Mouse (Mus musculus) gastrocnemius, adult 2 months (tissue): ENCODE results near the gene F5. TPM values are rescaled to one million over a fixed set of nuclear protein-coding genes. Genes with fewer than 3 reads are reported as not detected.
"Not testable (repeated sequence)": the region's sequence is repeated elsewhere in the genome, so short reads cannot be mapped to it uniquely, and the experiment has no call there.

Experiments used
- DNase-seq: peaks from one replicate; pipeline ENCODE4 v3.0.0; 2022
- H3K27ac ChIP-seq: fragments of 200-600 bp; 2 replicates; pipeline ENCODE4 v1.8.1; 2022; ENCODE audit warnings: mild to moderate bottlenecking
- H3K4me3 ChIP-seq: fragments of 200-600 bp; 2 replicates; pipeline ENCODE4 v1.8.1; 2022; ENCODE audit warnings: mild to moderate bottlenecking, moderate library complexity
- CTCF ChIP-seq: fragments of 200-600 bp; IDR thresholded peaks from 2 replicates; pipeline ENCODE4 v1.8.1; 2022; ENCODE audit warnings: antibody characterized with exemption, mild to moderate bottlenecking, moderate library complexity
- intact Hi-C: fragments of 180-260 bp; cut with DNase I; formaldehyde crosslinking; loops from one replicate; pipeline ENCODE4 v1.15.1; 2025
- total RNA-seq, 2 experiments: library from RNA; stranded (reverse); gene quantifications; 2 replicates each; pipeline ENCODE4 v1.2.3; 2021

F5 gene
- total RNA-seq, 2 experiments from 2014 or later = 0.05 to 0.08 TPM

GRCm38 (mm10) chr1:164217791-164218685 is 66.4 kb downstream of the F5 start:
- peak overlapping the region; percentile 3; the same call in 1 of the 2 replicates for H3K4me3 ChIP-seq
- intact Hi-C loops = no loop called here
- H3K27ac ChIP-seq = no peak overlapping the region
- TF ChIP-seq CTCF = no peak
- DNase-seq = no peak

- no peak for TF ChIP-seq CTCF
- DNase-seq = no peak
- H3K27ac ChIP-seq = no peak overlapping the region
- intact Hi-C loops = no loop called here
- H3K4me3 ChIP-seq = no peak overlapping the region
Observed at GRCm38 (mm10) chr1:164220261-164220660, 68.6 kb downstream of the F5 start.

GRCm38 (mm10) chr1:164223089-164223488 is 71.5 kb downstream of the F5 start:
- DNase-seq = no peak
- H3K27ac ChIP-seq = no peak overlapping the region
- no peak overlapping the region for H3K4me3 ChIP-seq
- TF ChIP-seq CTCF = no peak
- intact Hi-C loops = no loop called here

- DNase-seq, H3K27ac ChIP-seq, intact Hi-C loops, H3K4me3 ChIP-seq: not testable (repeated sequence)
Observed at GRCm38 (mm10) chr1:164231937-164232570, 80.4 kb downstream of the F5 start.

- no peak for DNase-seq
- no peak overlapping the region for H3K27ac ChIP-seq
- intact Hi-C loops = no loop called here
- no peak overlapping the region for H3K4me3 ChIP-seq
- TF ChIP-seq CTCF = no peak
Observed at GRCm38 (mm10) chr1:164233447-164233846, 81.8 kb downstream of the F5 start.

GRCm38 (mm10) chr1:164235078-164235477 is 83.4 kb downstream of the F5 start:
- DNase-seq = no peak
- Histone ChIP-seq H3K27ac (no peak overlapping the region), H3K4me3 (no peak overlapping the region)
- TF ChIP-seq CTCF = no peak
- intact Hi-C loops = no loop called here

- TF ChIP-seq CTCF = no peak
- peak; percentile 61 for DNase-seq
- Histone ChIP-seq H3K4me3 (no peak overlapping the region), H3K27ac (no peak overlapping the region)
- intact Hi-C loops = no loop called here
Observed at GRCm38 (mm10) chr1:164236078-164236477, 84.4 kb downstream of the F5 start.

GRCm38 (mm10) chr1:164241494-164241893 is 89.9 kb downstream of the F5 start:
- no peak for DNase-seq
- intact Hi-C loops = no loop called here
- TF ChIP-seq CTCF = no peak

GRCm38 (mm10) chr1:164242809-164243208 is 91.2 kb downstream of the F5 start:
- Histone ChIP-seq H3K4me3 (no peak overlapping the region), H3K27ac (no peak overlapping the region)
- DNase-seq = no peak
- TF ChIP-seq CTCF = no peak
- intact Hi-C loops = no loop called here

More at GRCm38 (mm10) chr1:164241494-164241893, 89.9 kb downstream of the F5 start:
- Histone ChIP-seq H3K4me3 (no peak overlapping the region), H3K27ac (no peak overlapping the region)

GRCm38 (mm10) chr1:164247442-164247841 is 95.8 kb downstream of the F5 start:
- H3K27ac ChIP-seq = peak overlapping the region; percentile 89
- H3K4me3 ChIP-seq = peak overlapping the region; percentile 98; the same call in 1 of the 2 replicates
- DNase-seq = no peak
- no peak for TF ChIP-seq CTCF
- intact Hi-C loops = no loop called here

GRCm38 (mm10) chr1:164247971-164248370 is 96.3 kb downstream of the F5 start:
- intact Hi-C loops = no loop called here
- Histone ChIP-seq H3K27ac (peak overlapping the region; percentile 89), H3K4me3 (peak overlapping the region; percentile 98)
- TF ChIP-seq CTCF = no peak
- DNase-seq = peak; percentile 43

- intact Hi-C loops = no loop called here
- peak within 1 kb of the TSS; percentile 98 for H3K4me3 ChIP-seq
- H3K27ac ChIP-seq = peak within 1 kb of the TSS; percentile 89
- TF ChIP-seq CTCF = no peak
- peak; percentile 99 for DNase-seq
Observed at GRCm38 (mm10) chr1:164248465-164249331, 97.1 kb downstream of the F5 start, which contains the start of gene Slc19a2. Gene Slc19a2 (plus strand): TSS chr1:164249046.
